Mouse (Mus musculus) macrophage (primary cell): ENCODE measurements at regions not wholly inside any gene's neighbourhood (a gene's known extent, or its start where the extent isn't known, plus 50 kb on each side); places are given as distances from the start of the nearest gene placed in this dataset.

ENCODE experiments used
- H3K27ac ChIP-seq: fragments of 350-480 bp; formaldehyde crosslinking; 2 replicates; pipeline ENCODE4 v1.9.0; 2021
- H3K36me3 ChIP-seq: fragments of 350-480 bp; formaldehyde crosslinking; 2 replicates; pipeline ENCODE4 v1.9.0; 2021; ENCODE audit errors: inconsistent target
- H3K4me3 ChIP-seq: fragments of 350-480 bp; formaldehyde crosslinking; 2 replicates; pipeline ENCODE4 v1.9.0; 2021; ENCODE audit errors: inconsistent target
- H3K79me2 ChIP-seq: fragments of 350-480 bp; formaldehyde crosslinking; 2 replicates; pipeline ENCODE4 v1.9.0; 2021; ENCODE audit errors: inconsistent target
- WGBS: methylation state at CpG from one replicate; pipeline ENCODE4 v1.1.7; 2026; ENCODE audit warnings: inconsistent platforms; ENCODE audit not compliant: missing documents; 5-methylcytosine and 5-hydroxymethylcytosine counted together

DNA sequence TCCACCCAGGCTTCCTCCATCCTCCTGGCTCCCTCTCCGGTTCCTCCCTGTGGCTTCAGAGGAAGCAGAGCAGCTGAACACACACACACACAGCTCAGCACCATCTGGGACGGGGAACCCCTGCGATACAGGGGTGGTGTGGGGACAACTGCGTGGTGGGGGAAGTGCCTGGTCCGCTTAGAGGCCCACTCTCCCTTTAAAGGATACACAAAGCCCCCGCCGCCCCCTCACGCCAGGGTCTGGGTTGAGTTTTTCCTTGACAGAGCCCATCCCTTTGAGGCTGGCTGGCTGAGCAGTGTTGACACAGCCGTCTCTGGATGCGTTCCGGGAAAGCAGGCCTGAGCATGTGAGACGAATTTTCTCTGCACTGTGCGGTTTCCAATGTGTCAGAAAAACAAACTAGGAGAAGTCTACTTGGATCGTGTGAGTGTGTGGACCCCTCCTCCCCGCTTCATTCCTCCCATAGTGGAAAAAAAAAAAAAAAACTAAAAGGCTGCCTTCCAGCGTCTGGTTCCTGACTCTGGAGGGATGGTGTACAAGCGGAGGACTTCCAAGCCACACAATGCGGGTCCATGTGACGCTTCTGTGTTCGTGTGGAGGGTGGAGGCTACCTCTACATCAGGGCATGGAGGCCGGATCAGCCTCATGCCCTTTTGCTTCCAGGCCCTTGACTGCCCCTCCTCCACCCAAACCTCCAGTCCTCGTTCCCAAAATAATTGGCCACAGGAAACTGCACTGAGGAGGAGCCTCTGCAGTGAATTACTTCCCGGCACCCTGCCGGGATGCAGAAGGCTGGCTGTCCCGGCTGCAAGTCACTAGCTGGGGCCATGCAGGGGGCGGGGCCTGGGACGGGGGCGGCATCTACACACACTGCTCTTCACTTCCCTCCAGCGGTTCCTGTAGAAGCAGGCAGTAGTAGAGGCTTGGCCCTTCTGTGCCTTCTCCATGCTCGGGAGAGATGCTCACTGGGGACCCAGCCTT is 120.0 kb downstream of the Rpl14 start:
- no peaks in the 10 kb centered on the region for H3K79me2 ChIP-seq
- H3K36me3 ChIP-seq = no peaks in the 10 kb centered on the region
- H3K27ac ChIP-seq = no peak overlapping the region
- H3K4me3 ChIP-seq = no peak overlapping the region
- 17% methylated on average over 27 of the region's 30 CpGs for WGBS

DNA sequence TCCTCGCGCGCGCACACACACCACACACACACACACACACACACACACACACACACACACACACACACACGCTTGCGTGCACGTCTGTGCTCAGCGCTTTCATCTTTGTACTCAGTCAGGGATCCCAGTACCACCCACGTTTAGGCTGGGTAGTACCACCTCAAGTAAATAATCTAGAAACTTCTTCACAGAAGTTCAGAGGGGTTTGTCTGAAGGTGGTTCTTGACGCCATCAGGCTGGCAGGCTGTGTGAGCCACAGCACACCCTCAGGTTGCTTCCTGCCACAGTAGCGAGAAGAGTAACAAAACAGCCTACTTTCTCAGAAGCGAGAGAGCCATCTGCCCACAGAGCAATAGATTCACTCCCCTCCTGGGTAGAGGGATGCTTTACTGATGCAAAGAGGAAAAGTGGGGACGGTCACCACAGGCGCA is 120.7 kb downstream of the Rpl14 start:
- Histone ChIP-seq H3K4me3 (no peak overlapping the region), H3K27ac (no peak overlapping the region), H3K36me3 (no peaks in the 10 kb centered on the region), H3K79me2 (no peaks in the 10 kb centered on the region)
- 73% methylated on average over 6 of the region's 14 CpGs for WGBS

DNA sequence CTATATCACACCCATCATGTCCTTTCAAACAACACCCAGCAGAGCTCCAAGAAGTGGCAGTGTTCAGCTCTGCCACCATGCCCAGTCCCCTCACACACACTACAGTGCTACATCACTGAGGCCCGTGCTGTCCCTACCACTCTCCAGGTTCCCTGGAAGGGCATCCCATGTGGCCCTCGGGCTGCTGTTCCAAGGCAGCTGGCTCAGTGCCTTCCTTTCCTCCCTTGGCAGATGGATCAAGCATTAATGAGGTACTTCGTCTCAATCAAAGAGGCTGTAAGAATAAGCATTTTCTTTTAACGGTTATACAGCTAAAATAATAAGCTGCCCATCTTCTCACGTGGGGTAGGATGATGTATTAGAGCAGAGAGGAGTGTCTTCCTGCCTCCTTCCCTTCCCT is 123.2 kb downstream of the Rpl14 start:
- H3K4me3 ChIP-seq = no peak overlapping the region
- H3K27ac ChIP-seq = no peak overlapping the region
- 91% methylated on average over 5 of the region's 5 CpGs for WGBS
- no peaks in the 10 kb centered on the region for H3K36me3 ChIP-seq
- H3K79me2 ChIP-seq = no peaks in the 10 kb centered on the region

DNA sequence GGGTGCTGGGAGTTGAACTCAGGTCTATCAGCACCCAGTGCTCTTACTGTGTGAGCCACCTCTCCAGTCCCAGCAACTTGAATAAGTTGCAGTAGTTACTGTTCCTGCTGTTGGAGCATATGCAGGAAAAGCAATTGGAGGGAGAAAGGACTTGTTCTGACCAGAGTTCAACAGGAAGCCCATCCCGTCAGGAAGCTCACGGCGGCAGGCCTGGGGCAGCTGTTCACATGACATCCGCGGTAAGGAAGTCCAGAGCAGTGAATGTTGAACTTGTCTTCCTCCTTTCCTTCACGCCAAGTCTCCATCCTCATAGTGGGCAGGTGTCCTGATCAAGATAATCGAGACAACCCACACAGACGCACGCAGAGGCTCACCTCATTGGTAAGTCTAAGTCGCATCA is 124.7 kb downstream of the Rpl14 start:
- 51% methylated on average over 10 of the region's 10 CpGs for WGBS
- Histone ChIP-seq H3K79me2 (no peaks in the 10 kb centered on the region), H3K4me3 (no peak overlapping the region), H3K27ac (no peak overlapping the region), H3K36me3 (no peaks in the 10 kb centered on the region)

DNA sequence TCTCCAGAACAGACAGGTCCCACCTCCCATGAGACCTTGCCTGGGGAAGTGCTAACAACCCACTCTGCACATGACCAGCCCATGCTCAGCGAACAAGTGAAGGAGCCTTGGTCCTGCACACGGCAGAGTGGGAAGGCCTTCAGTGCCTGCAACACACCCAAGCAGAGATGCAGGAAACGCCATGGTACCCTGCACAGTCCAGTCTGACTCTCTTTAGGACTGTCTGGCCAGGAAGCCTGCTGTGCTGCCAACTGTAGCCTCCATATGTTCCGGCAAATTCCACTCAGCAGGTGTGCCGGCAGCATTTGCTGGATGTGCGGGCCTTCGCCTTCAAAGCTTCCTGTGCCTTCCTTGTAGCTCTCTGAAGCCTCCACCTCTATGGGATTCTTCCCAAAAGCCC is 126.5 kb downstream of the Rpl14 start:
- H3K4me3 ChIP-seq = no peak overlapping the region
- H3K36me3 ChIP-seq = no peaks in the 10 kb centered on the region
- WGBS = 93% methylated on average over 7 of the region's 7 CpGs
- H3K79me2 ChIP-seq = no peaks in the 10 kb centered on the region
- H3K27ac ChIP-seq = no peak overlapping the region

DNA sequence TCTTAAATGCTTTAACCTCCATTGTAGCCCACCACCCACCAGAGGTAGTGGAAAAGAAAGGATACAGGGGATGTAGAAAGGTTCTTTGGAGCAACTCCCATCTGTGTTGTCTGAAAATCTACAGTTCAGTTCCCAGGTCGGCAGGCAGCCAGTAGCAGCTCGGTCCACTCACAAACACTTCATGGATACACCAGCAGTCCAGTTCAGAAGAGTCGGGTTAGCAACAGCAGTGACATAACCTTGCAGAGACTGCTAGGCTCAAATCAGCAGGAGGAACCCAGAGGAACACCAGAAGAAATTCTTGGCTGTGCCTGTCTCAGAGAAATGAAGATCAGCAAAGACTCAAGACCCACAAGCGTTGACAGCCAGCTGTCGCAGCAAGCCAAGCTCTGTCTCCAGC is 128.5 kb downstream of the Rpl14 start:
- 93% methylated on average over 5 of the region's 5 CpGs for WGBS
- no peak overlapping the region for H3K27ac ChIP-seq
- H3K79me2 ChIP-seq = no peaks in the 10 kb centered on the region
- H3K36me3 ChIP-seq = no peaks in the 10 kb centered on the region
- no peak overlapping the region for H3K4me3 ChIP-seq

DNA sequence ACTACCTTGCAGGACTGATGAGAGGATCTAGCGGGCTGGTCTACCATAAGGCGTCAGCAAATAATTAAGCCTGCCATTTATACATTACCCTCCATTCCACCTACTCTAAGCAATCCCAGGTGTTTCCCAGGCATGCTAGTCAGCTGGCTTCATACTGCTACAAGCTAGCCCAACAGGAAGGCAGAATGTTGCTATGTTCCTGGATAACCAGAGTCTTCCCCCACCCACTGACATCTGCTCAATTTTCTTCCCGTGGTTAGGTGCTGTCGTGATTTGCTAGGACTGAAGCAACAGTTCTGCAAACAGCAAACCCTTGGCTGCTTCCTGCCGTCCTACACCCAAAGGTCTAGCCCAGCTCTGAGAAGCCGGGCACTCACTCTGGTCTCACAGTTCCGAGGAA is 131.6 kb downstream of the Rpl14 start:
- Histone ChIP-seq H3K4me3 (no peak overlapping the region), H3K36me3 (no peaks in the 10 kb centered on the region), H3K27ac (no peak overlapping the region), H3K79me2 (no peaks in the 10 kb centered on the region)
- WGBS = 58% methylated on average over 7 of the region's 7 CpGs

DNA sequence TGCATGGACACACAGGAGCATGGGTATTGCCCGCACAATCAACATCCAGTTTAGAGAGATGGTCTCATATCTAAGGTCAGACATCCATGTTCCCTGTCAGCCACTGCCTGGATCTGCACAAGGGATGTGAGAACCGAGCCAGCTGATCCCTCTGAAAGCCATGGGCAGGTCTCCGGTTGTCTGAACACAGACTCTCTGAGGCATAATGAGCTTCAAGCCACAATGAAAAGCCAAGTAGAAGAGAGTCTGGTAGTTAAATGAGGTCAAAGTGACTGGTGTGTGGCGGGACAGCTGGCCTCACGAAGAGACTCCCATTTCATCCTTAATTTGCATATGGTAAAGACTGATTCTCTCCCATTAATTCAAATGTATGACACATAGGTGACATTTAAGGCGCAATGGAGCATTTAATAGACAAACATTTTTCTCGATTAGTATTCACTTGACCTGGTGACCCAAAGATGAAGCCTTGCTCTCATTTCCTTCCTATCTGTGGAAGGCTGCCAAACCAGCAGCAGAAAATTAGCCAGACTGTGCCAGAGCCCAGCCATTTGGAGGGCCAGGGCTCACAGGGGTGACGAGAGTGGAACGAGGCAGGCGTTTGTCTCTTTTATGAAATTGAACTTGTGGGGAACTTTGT is 132.2 kb downstream of the Rpl14 start:
- no peaks in the 10 kb centered on the region for H3K36me3 ChIP-seq
- H3K27ac ChIP-seq = no peak overlapping the region
- 59% methylated on average over 10 of the region's 10 CpGs for WGBS
- H3K4me3 ChIP-seq = no peak overlapping the region
- H3K79me2 ChIP-seq = no peaks in the 10 kb centered on the region

DNA sequence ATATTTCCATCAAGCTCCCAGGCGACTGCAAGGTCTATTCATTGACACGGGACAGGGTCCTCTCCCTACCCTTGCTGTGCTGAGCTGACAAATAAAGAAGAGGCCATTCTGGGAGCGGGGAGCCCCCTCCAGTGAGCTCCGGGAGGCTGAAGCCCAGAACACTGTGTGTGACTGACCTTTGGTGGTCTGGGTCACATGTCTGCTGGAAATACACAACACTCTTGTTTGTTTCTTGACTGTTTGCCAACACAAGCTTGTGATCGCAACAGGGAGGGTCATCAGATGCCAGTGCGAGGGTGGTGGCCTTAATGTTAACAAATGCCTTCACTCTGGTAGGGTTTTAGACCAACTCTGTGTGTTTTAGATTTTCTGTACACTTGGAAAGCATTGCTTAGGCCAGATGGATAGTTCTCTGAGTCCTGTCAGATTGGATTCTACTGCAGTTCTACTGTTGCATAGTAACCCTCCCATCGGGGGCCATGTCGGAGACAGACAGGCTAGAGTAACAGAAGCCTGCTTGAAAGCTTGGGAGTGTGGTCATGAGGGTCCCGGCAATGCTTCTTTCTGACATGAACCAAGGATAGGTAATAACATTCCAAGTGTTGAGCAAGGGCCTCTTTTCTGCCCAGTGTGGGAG is 135.4 kb downstream of the Rpl14 start:
- H3K36me3 ChIP-seq = no peaks in the 10 kb centered on the region
- 95% methylated on average over 9 of the region's 9 CpGs for WGBS
- H3K27ac ChIP-seq = no peak overlapping the region
- H3K79me2 ChIP-seq = no peaks in the 10 kb centered on the region
- no peak overlapping the region for H3K4me3 ChIP-seq

DNA sequence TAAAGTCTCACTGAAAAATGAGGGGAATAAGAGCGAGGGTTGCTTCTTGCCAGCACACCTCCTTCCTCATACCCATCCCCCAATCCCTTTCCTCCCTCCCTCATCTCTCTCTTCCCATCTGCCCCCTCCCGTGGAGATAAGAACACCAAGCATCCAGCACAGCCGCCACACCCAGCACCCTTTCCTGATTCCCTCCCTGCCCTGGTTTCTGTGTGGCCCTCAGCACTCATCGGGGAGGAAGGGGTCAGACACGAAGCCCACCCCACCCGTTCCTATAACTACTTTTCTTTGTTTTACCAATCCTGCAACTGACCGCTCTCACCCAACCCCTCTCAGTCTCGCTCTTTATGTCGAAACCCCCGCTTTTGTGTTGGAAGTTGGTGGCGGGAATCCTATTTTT is 137.3 kb downstream of the Rpl14 start:
- 48% methylated on average over 10 of the region's 11 CpGs for WGBS
- Histone ChIP-seq H3K4me3 (no peak overlapping the region), H3K27ac (peak overlapping the region; percentile 71), H3K79me2 (no peaks in the 10 kb centered on the region), H3K36me3 (no peaks in the 10 kb centered on the region)

DNA sequence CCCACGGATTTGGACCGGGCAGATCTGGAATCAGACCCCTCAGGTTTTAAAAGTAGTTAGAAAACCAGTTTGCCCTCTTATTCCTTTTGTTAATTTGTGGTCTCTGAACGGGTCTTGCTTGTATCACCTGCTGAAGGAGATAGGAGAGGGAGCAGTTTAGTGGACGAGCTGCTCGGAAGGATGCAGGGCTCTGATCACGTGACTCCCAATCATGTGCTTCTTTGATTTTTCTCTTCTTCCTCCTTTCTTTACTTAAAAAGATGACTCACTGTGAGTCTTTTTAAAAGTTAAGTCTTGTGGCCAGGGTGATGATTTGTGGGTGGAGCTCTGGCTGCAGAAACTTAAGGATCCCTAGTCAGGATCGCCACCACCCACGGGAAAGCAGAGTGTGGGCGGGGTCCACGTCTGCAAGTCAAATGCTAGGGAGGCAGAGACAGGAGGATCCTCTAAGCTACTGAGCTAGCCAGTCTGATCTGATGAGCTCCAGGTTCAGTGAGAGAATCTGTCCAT is 138.0 kb downstream of the Rpl14 start:
- H3K27ac ChIP-seq = peak overlapping the region; percentile 71
- H3K79me2 ChIP-seq = no peaks in the 10 kb centered on the region
- no peaks in the 10 kb centered on the region for H3K36me3 ChIP-seq
- WGBS = 60% methylated on average over 10 of the region's 10 CpGs
- no peak overlapping the region for H3K4me3 ChIP-seq

DNA sequence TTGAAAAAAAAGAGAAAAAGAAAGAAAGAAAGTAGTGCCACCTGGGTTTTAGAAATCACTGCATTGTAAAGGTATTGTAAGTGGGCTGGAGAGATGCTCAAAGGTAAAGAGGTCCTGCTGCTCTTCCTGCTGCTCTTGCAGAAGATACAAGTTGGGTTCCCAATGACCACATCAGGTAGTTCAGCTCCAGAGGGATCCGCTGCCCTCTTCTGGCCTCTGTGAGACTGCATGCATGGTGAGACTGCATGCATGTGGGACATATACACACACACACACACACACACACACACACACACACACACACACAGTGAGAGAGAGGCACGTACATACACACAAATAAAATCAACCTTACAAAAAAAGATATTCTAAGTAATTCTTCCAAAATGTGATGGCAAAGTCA is 141.7 kb downstream of the Rpl14 start:
- Histone ChIP-seq H3K79me2 (no peaks in the 10 kb centered on the region), H3K36me3 (no peaks in the 10 kb centered on the region), H3K27ac (no peak overlapping the region), H3K4me3 (no peak overlapping the region)
- WGBS = 100% methylated on average over 1 of the region's 2 CpGs

DNA sequence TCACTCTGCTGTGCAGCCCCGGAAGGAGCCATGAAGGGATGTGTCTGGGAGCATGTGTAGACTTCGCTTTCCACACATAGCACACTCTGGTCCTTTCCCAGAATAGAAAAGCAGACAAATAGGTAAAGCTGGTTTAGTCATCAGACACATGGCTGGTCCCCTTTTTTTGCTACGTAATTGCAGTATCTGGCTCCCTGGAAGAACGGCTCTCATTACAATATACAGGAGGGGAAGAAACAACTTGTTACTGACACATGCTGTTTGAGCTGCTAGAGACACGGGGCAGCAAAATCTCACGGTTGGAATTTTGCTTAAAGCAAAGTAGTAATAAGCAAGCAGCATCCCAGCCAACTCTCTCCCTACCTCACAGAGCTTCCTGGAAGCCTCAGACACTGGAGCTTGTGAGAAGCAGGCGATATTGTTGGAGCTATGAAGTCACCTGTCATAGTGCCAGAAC is 144.4 kb downstream of the Rpl14 start:
- 87% methylated on average over 7 of the region's 7 CpGs for WGBS
- Histone ChIP-seq H3K4me3 (no peak overlapping the region), H3K79me2 (no peaks in the 10 kb centered on the region), H3K27ac (no peak overlapping the region), H3K36me3 (no peaks in the 10 kb centered on the region)

DNA sequence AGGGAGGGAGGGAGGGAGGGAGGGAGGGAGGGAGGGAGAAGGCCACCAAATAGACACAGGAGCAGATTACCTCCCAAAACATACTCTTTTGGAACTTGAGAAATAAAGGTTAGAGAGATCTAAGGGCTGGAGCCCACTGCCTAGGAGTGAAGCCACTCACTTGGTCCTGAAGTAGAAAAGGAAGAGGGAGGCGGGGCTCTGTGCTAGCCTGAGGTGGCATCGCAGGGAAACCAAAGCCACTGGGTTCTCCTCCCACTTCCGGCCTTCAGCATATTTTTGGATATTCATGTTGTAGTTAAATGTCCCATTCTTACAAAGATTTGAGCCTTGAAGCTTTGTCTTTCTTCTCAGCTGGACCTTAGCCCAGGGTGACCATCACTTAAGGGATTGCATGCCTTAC is 147.6 kb downstream of the Rpl14 start:
- Histone ChIP-seq H3K4me3 (no peak overlapping the region), H3K27ac (no peak overlapping the region), H3K36me3 (no peaks in the 10 kb centered on the region), H3K79me2 (no peaks in the 10 kb centered on the region)
- 27% methylated on average over 3 of the region's 3 CpGs for WGBS
